Mouse (Mus musculus): ENCODE measurements at regions not wholly inside any gene's neighbourhood (a gene's known extent, or its start where the extent isn't known, plus 50 kb on each side); places are given as distances from the start of the nearest gene placed in this dataset.

- WGBS: 81% methylated on average over 2 of the region's 2 CpGs
- Histone ChIP-seq H3K9ac (ENCODE audit: low read length) (no peak overlapping the region), H3K27me3 (ENCODE audit: control insufficient read depth, insufficient read depth, low read length) (no peaks in the 10 kb centered on the region), H3K4me3 (ENCODE audit: low read depth, low read length) (no peak overlapping the region), H3K36me3 (ENCODE audit: control insufficient read depth, insufficient read depth, low read length) (no peaks in the 10 kb centered on the region), H3K9me3 (ENCODE audit: control insufficient read depth, low read length) (no peaks in the 10 kb centered on the region), H3K4me1 (ENCODE audit: control insufficient read depth, insufficient read depth, low read length) (no peaks in the 10 kb centered on the region), H3K4me2 (no peak overlapping the region), H3K27ac (ENCODE audit: low read depth, low read length) (no peak overlapping the region)
- ATAC-seq (ENCODE audit: low FRiP score) (no peak), DNase-seq (ENCODE audit: low spot score, missing footprints) (no peak)
Observed at GRCm38 (mm10) chr3:132035176-132035575, 49.9 kb upstream of the Dkk2 start.

Data from midbrain, embryonic 11.5 days (tissue).